Mouse (Mus musculus) forebrain, embryonic 14.5 days (tissue): Measurements from ENCODE around the gene Slc22a2. TPM values are rescaled to one million over a fixed set of nuclear protein-coding genes. Genes with fewer than 3 reads are reported as not detected.
A peak's percentile ranks its signal among the peaks of the same experiment; 100 is the strongest.

ENCODE experiments used
- ATAC-seq: fragments of 200-750 bp; cut with Nextera tagmentation; 2 replicates; pipeline ENCODE4 v1.8.0; 2017; ENCODE audit warnings: mild to moderate bottlenecking, moderate library complexity
- DNase-seq: peaks from one replicate; pipeline ENCODE4 v3.0.0-alpha.2; 2015; ENCODE audit warnings: low spot score
- H3K27ac ChIP-seq: fragments of 300-500 bp; sonication (generic); 2 replicates; pipeline ENCODE4 v1.5.1; 2014; ENCODE audit warnings: low read depth, mild to moderate bottlenecking, control low read depth, low read length, moderate library complexity
- H3K27me3 ChIP-seq: fragments of 300-500 bp; sonication (generic); replicated peaks from 2 replicates; pipeline ENCODE4 v1.6.1; 2014; ENCODE audit warnings: low read length, control low read depth, mixed read lengths; ENCODE audit not compliant: control insufficient read depth, insufficient read depth
- H3K36me3 ChIP-seq: fragments of 300-500 bp; sonication (generic); 2 replicates; pipeline ENCODE4 v1.6.1; 2014; ENCODE audit warnings: low read length, control low read depth; ENCODE audit not compliant: control insufficient read depth, insufficient read depth
- H3K4me1 ChIP-seq: fragments of 300-500 bp; sonication (generic); 2 replicates; pipeline ENCODE4 v1.6.1; 2014; ENCODE audit warnings: antibody characterized with exemption, low read length, control low read depth; ENCODE audit not compliant: control insufficient read depth, insufficient read depth
- H3K4me2 ChIP-seq: fragments of 300-500 bp; sonication (generic); 2 replicates; pipeline ENCODE4 v1.6.1; 2014; ENCODE audit warnings: mild to moderate bottlenecking, control low read depth, low read length
- H3K4me3 ChIP-seq: fragments of 300-500 bp; sonication (generic); 2 replicates; pipeline ENCODE4 v1.5.1; 2014; ENCODE audit warnings: low read depth, low read length, control low read depth
- H3K9ac ChIP-seq: fragments of 300-500 bp; sonication (generic); 2 replicates; pipeline ENCODE4 v1.6.1; 2014; ENCODE audit warnings: mild to moderate bottlenecking, low read length, control low read depth, moderate library complexity
- H3K9me3 ChIP-seq: fragments of 300-500 bp; sonication (generic); replicated peaks from 2 replicates; pipeline ENCODE4 v1.6.1; 2016; ENCODE audit warnings: low read length, control low read depth, mixed read lengths; ENCODE audit not compliant: control insufficient read depth
- WGBS: fragments of 180-500 bp; shearing (Covaris S2); extraction: QIAGEN DNeasy Blood & Tissue Kit; methylation state at CpG from one replicate; pipeline ENCODE4 v1.1.7; 2014; 5-methylcytosine and 5-hydroxymethylcytosine counted together
- polyA plus RNA-seq: library from polyadenylated mRNA; unstranded; fragments of >200 nt; fragmentation: Nextera tagmentation; extraction: Ambion mirVana; gene quantifications from 2 replicates; pipeline ENCODE4 v1.2.1, GENCODE M21; 2014

Slc22a2 gene
- polyA plus RNA-seq, 1 experiment from 2014 or later, result 1.3 TPM

- DNase-seq, result no peak
Measured at GRCm38 (mm10) chr17:12652604-12653003, 68.7 kb downstream of the Slc22a2 start.

GRCm38 (mm10) chr17:12654061-12654460, 70.1 kb downstream of the Slc22a2 start:
- no peak overlapping the region for H3K9ac ChIP-seq
- H3K9me3 ChIP-seq, result no peaks in the 10 kb centered on the region
- no peak overlapping the region for H3K4me2 ChIP-seq
- DNase-seq, result no peak
- no peaks in the 10 kb centered on the region for H3K27me3 ChIP-seq
- no peak overlapping the region for H3K4me3 ChIP-seq
- H3K36me3 ChIP-seq, result no peaks in the 10 kb centered on the region
- WGBS, result 44% methylated on average over 3 of the region's 3 CpGs
- H3K4me1 ChIP-seq, result no peaks in the 10 kb centered on the region
- no peak for ATAC-seq
- no peak overlapping the region for H3K27ac ChIP-seq

More at GRCm38 (mm10) chr17:12652604-12653003, 68.7 kb downstream of the Slc22a2 start:
- Histone ChIP-seq H3K27me3 (no peaks in the 10 kb centered on the region), H3K9me3 (no peaks in the 10 kb centered on the region), H3K36me3 (no peaks in the 10 kb centered on the region), H3K4me2 (no peak overlapping the region), H3K4me3 (no peak overlapping the region), H3K4me1 (no peaks in the 10 kb centered on the region), H3K27ac (no peak overlapping the region), H3K9ac (no peak overlapping the region)
- WGBS, result 92% methylated on average over 11 of the region's 11 CpGs
- no peak for ATAC-seq

- no peak overlapping the region for H3K9ac ChIP-seq
- no peaks in the 10 kb centered on the region for H3K36me3 ChIP-seq
- no peak overlapping the region for H3K27ac ChIP-seq
- no peak overlapping the region for H3K4me2 ChIP-seq
- no peaks in the 10 kb centered on the region for H3K4me1 ChIP-seq
- ATAC-seq (no peak), DNase-seq (no peak)
- no peak overlapping the region for H3K4me3 ChIP-seq
- no peaks in the 10 kb centered on the region for H3K27me3 ChIP-seq
- 86% methylated on average over 7 of the region's 7 CpGs for WGBS
- no peaks in the 10 kb centered on the region for H3K9me3 ChIP-seq
Measured at GRCm38 (mm10) chr17:12655826-12656225, 71.9 kb downstream of the Slc22a2 start.

- H3K4me2 ChIP-seq, result no peak overlapping the region
- no peaks in the 10 kb centered on the region for H3K4me1 ChIP-seq
- no peaks in the 10 kb centered on the region for H3K36me3 ChIP-seq
- DNase-seq, result no peak
- no peak overlapping the region for H3K9ac ChIP-seq
- no peak overlapping the region for H3K4me3 ChIP-seq
- H3K27ac ChIP-seq, result no peak overlapping the region
- ATAC-seq, result no peak
- 84% methylated on average over 7 of the region's 7 CpGs for WGBS
- no peaks in the 10 kb centered on the region for H3K27me3 ChIP-seq
- no peaks in the 10 kb centered on the region for H3K9me3 ChIP-seq
Measured at GRCm38 (mm10) chr17:12658784-12659183, 74.9 kb downstream of the Slc22a2 start.

GRCm38 (mm10) chr17:12659233-12659632, 75.3 kb downstream of the Slc22a2 start:
- H3K9ac ChIP-seq, result no peak overlapping the region
- no peaks in the 10 kb centered on the region for H3K27me3 ChIP-seq
- H3K27ac ChIP-seq, result no peak overlapping the region
- no peak overlapping the region for H3K4me3 ChIP-seq
- no peak overlapping the region for H3K4me2 ChIP-seq
- ATAC-seq, result no peak
- no peaks in the 10 kb centered on the region for H3K4me1 ChIP-seq
- H3K9me3 ChIP-seq, result no peaks in the 10 kb centered on the region
- DNase-seq, result no peak
- no peaks in the 10 kb centered on the region for H3K36me3 ChIP-seq
- 91% methylated on average over 10 of the region's 10 CpGs for WGBS

- DNase-seq (peak; percentile 67), ATAC-seq (peak; percentile 54)
- Histone ChIP-seq H3K4me3 (no peak overlapping the region), H3K36me3 (no peaks in the 10 kb centered on the region), H3K9me3 (no peaks in the 10 kb centered on the region), H3K4me1 (no peaks in the 10 kb centered on the region), H3K27ac (no peak overlapping the region), H3K4me2 (no peak overlapping the region), H3K9ac (no peak overlapping the region), H3K27me3 (no peaks in the 10 kb centered on the region)
- 76% methylated on average over 13 of the region's 13 CpGs for WGBS
Measured at GRCm38 (mm10) chr17:12660572-12661260, 76.8 kb downstream of the Slc22a2 start.

GRCm38 (mm10) chr17:12664156-12664555, 80.2 kb downstream of the Slc22a2 start:
- no peak for ATAC-seq
- Histone ChIP-seq H3K4me1 (no peaks in the 10 kb centered on the region), H3K4me3 (no peak overlapping the region), H3K27ac (no peak overlapping the region), H3K4me2 (no peak overlapping the region), H3K9me3 (no peaks in the 10 kb centered on the region), H3K9ac (no peak overlapping the region), H3K27me3 (no peaks in the 10 kb centered on the region), H3K36me3 (no peaks in the 10 kb centered on the region)
- 88% methylated on average over 8 of the region's 8 CpGs for WGBS
- DNase-seq, result no peak

GRCm38 (mm10) chr17:12668478-12669362, 84.8 kb downstream of the Slc22a2 start:
- H3K4me1 ChIP-seq, result no peaks in the 10 kb centered on the region
- 63% methylated on average over 7 of the region's 7 CpGs for WGBS
- no peak overlapping the region for H3K9ac ChIP-seq
- no peaks in the 10 kb centered on the region for H3K27me3 ChIP-seq
- ATAC-seq (no peak), DNase-seq (no peak)
- H3K4me2 ChIP-seq, result no peak overlapping the region
- no peak overlapping the region for H3K27ac ChIP-seq
- H3K36me3 ChIP-seq, result no peaks in the 10 kb centered on the region
- H3K4me3 ChIP-seq, result no peak overlapping the region
- no peaks in the 10 kb centered on the region for H3K9me3 ChIP-seq

- no peak overlapping the region for H3K4me2 ChIP-seq
- H3K27me3 ChIP-seq, result no peaks in the 10 kb centered on the region
- H3K9ac ChIP-seq, result no peak overlapping the region
- no peaks in the 10 kb centered on the region for H3K4me1 ChIP-seq
- ATAC-seq, result no peak
- no peaks in the 10 kb centered on the region for H3K36me3 ChIP-seq
- no peaks in the 10 kb centered on the region for H3K9me3 ChIP-seq
- no peak for DNase-seq
- H3K27ac ChIP-seq, result no peak overlapping the region
- no peak overlapping the region for H3K4me3 ChIP-seq
Measured at GRCm38 (mm10) chr17:12669363-12669679, 85.4 kb downstream of the Slc22a2 start.
